Mouse (Mus musculus): Measurements from ENCODE around the gene Rgma.

Rgma gene

GRCm38 (mm10) chr7:73371587-73372321 lies 3.6 kb upstream of the Rgma start:
- DNase-seq (ENCODE audit: low spot score in 2 of 2): no peak

GRCm38 (mm10) chr7:73372352-73372970 lies 2.8 kb upstream of the Rgma start:
- DNase-seq (ENCODE audit: low spot score in 2 of 2): no peak

DNA sequence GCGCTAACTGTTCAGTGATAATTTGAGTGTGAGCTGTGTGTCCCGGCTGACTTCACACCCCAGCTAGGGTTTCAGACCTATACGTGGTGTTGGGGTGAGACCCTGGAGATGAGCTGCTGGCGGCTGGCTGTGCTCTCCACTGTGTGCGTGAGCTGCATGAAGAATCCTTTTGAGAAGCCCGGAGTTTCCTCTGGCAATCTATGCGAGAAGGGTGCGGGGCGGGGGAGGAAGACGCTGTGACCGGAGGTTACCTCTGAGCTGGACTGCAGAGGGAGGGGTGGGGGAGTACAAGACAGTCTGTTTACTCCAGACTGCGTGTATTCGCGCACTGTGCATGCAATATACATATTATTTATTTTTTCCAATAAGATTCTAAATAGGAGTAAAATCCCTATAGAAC lies 582 bp upstream of the Rgma start:
- no peak for DNase-seq (ENCODE audit: low spot score in 2 of 2)

- no peak for DNase-seq (ENCODE audit: low spot score in 2 of 2)
These were observed 1.0 kb downstream of the Rgma start for GRCm38 (mm10) chr7:73376101-73377001.

- DNase-seq (ENCODE audit: low spot score in 2 of 2): no peak
These were observed 2.0 kb downstream of the Rgma start for GRCm38 (mm10) chr7:73377307-73377706.

DNA sequence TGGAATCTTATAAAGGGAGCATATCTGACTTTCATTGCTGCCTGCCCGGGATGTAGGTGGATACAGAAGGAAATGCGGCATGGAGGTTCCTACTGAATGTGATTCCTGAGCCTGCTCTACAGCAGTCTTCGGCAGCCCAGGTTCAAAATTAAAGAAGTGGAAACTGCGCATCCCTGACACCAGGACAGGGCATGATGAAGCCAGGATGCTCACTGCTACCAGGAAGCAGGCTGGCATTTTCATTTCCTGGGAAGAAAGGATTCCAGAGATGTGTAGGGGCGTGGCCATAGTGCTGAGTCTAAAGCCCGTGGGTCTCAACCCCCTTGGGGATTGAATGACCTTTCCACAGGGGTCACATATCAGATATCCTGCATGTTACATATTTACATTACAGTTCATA lies 2.7 kb downstream of the Rgma start:
- DNase-seq (ENCODE audit: low spot score in 2 of 2): no peak

DNA sequence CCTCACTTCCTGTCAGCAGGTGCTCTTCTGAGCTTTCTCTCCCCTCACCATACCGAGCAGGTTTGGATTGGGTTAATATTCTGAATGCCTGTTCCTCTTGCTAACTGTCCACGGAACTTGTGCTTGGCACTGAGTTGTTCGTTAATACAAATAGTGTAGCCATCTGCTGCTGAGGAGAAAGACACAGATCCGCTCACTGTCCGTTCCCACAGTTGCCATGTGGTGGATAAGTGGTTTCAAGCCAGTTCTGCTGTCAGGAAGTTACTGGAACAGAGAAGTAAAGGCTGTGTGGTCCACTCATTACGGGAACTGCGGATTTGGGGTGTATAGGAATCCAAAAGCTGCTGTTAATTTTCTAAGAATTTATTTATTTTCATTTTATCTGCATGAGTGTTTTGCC lies 7.5 kb downstream of the Rgma start:
- DNase-seq (ENCODE audit: low spot score in 2 of 2): no peak

- no peak for DNase-seq (ENCODE audit: low spot score in 2 of 2)
These were observed 13.6 kb downstream of the Rgma start for GRCm38 (mm10) chr7:73388866-73389265.

GRCm38 (mm10) chr7:73389419-73389818 lies 14.1 kb downstream of the Rgma start:
- DNase-seq (ENCODE audit: low spot score in 2 of 2): no peak

- DNase-seq (ENCODE audit: low spot score in 2 of 2): no peak
These were observed 14.6 kb downstream of the Rgma start for GRCm38 (mm10) chr7:73389871-73390294.

- no peak for DNase-seq (ENCODE audit: low spot score in 2 of 2)
These were observed 15.2 kb downstream of the Rgma start for GRCm38 (mm10) chr7:73390426-73391001.

DNA sequence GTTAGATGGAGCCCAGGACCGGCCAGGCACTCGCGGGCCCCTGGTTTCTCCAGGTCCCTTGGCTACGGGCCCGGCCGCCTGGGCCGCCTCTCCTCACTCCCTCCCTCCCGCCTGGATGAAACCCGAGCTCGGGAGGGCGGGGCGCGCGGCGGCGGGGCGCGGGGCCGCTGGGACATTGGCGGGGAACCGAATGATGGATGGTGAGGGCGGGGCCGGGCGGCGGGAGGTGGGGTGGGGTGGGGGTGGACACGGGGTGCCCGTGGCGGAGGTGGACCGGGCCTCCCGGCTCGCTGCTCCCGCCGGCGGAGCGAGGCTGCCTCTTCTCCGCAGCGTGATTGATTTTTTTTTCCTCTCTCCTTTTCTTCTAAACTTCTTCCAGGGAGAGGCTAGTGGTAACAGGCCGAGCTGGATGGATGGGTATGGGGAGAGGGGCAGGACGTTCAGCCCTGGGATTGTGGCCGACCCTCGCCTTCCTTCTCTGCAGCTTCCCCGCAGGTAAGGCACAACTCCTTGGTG lies 15.8 kb downstream of the Rgma start:
- DNase-seq (ENCODE audit: low spot score in 2 of 2): peak in 1 of 2 experiments; percentile 25

DNA sequence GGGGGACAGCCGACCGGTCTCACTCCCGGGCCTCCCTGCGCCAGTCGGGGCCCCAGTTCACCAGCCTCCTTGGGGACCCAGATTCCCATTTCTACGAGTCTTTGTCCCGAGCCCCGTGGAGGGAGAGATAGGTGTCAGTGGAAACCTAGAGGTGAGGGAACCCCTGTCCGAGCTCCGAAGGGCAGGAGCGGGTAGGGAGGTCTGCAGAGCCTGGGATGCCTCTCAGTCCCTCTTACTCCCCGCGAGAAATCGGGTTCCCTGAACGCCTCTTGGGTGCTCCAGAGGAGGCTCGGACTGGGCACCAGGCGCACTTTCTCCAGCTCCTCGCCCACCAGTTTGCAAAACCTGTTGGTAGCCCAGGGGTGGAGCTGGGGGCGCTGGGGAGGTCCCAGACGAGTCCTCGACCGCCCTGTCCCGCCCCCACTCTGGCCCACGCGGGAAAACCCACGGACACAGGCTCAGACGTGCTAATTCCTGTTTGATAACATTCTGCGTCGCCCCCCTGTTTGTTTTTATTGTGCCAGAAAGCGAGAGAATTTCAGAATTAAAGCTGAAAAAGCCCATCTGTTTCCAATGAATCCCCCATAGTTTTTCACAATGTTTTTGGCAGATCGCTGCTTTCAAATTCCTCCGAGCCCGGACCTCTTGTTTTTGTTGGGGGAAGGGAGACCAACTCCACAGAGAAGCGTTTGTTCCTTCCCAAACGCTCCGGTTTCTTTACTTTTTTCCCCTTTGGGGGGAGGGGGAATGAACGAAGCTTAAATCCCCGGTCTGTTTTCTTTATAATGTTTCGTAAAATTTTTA lies 16.4 kb downstream of the Rgma start:
- DNase-seq (ENCODE audit: low spot score in 2 of 2): no peak

DNA sequence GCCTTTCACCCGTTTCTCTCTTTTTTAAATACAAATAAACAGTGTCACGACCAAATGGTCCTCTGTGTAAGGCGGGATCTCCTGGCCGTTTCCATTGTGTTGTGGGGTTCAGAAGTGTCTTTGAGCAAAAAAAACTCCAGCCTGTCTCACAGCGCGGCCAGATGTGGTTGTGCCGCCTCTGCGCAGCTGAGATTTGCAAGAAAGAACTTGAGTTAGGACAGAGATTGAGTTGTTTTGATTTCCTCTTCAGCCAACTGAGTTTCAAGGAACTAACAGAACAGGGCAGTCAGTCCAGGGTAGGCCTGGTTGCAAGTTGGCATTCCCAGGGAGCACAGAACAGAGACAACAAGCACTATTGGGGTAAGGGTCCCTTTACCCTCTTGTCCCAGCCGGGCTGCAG lies 17.1 kb downstream of the Rgma start:
- no peak for DNase-seq (ENCODE audit: low spot score in 2 of 2)

- DNase-seq (ENCODE audit: low spot score in 2 of 2): no peak
These were observed 18.2 kb downstream of the Rgma start for GRCm38 (mm10) chr7:73393307-73394012.

DNA sequence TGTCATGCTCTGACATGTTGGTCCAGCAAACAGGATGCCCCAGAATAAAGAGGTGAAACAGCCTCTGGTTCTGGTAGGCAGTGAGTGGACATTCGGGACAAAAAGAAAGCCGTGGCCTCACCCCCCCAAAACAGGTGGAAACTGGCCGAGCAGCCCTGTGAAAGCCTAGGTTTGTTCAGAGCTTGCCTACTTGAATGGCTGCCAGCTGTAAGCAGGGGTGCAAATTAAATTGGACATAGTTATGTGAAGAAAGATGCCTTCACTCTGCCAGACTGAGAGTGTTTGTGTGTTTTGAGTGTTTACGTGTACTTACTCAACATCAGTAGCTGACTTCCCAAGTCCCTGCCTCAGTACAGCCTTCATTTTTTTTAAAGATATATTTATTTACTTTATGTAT lies 18.7 kb downstream of the Rgma start:
- DNase-seq (ENCODE audit: low spot score in 2 of 2): no peak

GRCm38 (mm10) chr7:73398319-73398718 lies 23.0 kb downstream of the Rgma start:
- no peak for DNase-seq (ENCODE audit: low spot score in 2 of 2)

- no peak for DNase-seq (ENCODE audit: low spot score in 2 of 2)
These were observed 23.6 kb downstream of the Rgma start for GRCm38 (mm10) chr7:73398806-73399442.

- DNase-seq (ENCODE audit: low spot score in 2 of 2): peak; percentile 43 to 78
These were observed 24.3 kb downstream of the Rgma start for GRCm38 (mm10) chr7:73399501-73400044.
